Mouse (Mus musculus) stomach, postnatal 0 days (tissue): ENCODE measurements at regions not wholly inside any gene's neighbourhood (a gene's known extent, or its start where the extent isn't known, plus 50 kb on each side); places are given as distances from the start of the nearest gene placed in this dataset.
A peak's percentile ranks its signal among the peaks of the same experiment; 100 is the strongest.
"Not testable (repeated sequence)": the region's sequence is repeated elsewhere in the genome, so short reads cannot be mapped to it uniquely, and the experiment has no call there.

Source experiments
- ATAC-seq: fragments of 200-750 bp; cut with Nextera tagmentation; 2 replicates; pipeline ENCODE4 v1.8.0; 2017; ENCODE audit not compliant: low FRiP score, low TSS enrichment
- DNase-seq: peaks from one replicate; pipeline ENCODE4 v3.0.0-alpha.2; 2016; ENCODE audit warnings: low spot score
- H3K27ac ChIP-seq: fragments of 300-500 bp; sonication (generic); replicated peaks from 2 replicates; pipeline ENCODE4 v1.5.1; 2014; ENCODE audit warnings: mild to moderate bottlenecking, control low read depth
- H3K27me3 ChIP-seq: fragments of 300-500 bp; sonication (generic); 2 replicates; pipeline ENCODE4 v1.6.1; 2014; ENCODE audit warnings: low read length; ENCODE audit not compliant: control insufficient read depth, insufficient read depth
- H3K36me3 ChIP-seq: fragments of 300-500 bp; sonication (generic); 2 replicates; pipeline ENCODE4 v1.6.1; 2014; ENCODE audit warnings: low read length, mixed read lengths; ENCODE audit not compliant: control insufficient read depth, insufficient read depth
- H3K4me1 ChIP-seq: fragments of 300-500 bp; sonication (generic); replicated peaks from 2 replicates; pipeline ENCODE4 v1.6.1; 2014; ENCODE audit warnings: antibody characterized with exemption; ENCODE audit not compliant: control insufficient read depth, insufficient read depth
- H3K4me2 ChIP-seq: fragments of 300-500 bp; sonication (generic); replicated peaks from 2 replicates; pipeline ENCODE4 v1.6.1; 2014; ENCODE audit warnings: low read depth, mild to moderate bottlenecking, control low read depth, moderate library complexity
- H3K4me3 ChIP-seq: fragments of 300-500 bp; sonication (generic); 2 replicates; pipeline ENCODE4 v1.5.1; 2014; ENCODE audit warnings: low read depth, low read length, control low read depth
- H3K9ac ChIP-seq: fragments of 300-500 bp; sonication (generic); 2 replicates; pipeline ENCODE4 v1.6.1; 2014; ENCODE audit warnings: mild to moderate bottlenecking, low read length, control low read depth, mixed read lengths
- H3K9me3 ChIP-seq: fragments of 300-500 bp; sonication (generic); 2 replicates; pipeline ENCODE4 v1.6.1; 2016; ENCODE audit warnings: low read length; ENCODE audit not compliant: control insufficient read depth
- CTCF ChIP-seq: IDR thresholded peaks from 2 replicates; pipeline ENCODE4 v1.5.1; 2016; ENCODE audit warnings: antibody characterized with exemption, low read depth, mild to moderate bottlenecking, moderate library complexity
- EP300 ChIP-seq: optimal IDR thresholded peaks from 2 replicates; pipeline ENCODE3; 2016; ENCODE audit warnings: antibody characterized with exemption
- WGBS: fragments of 180-500 bp; shearing (Covaris S2); extraction: QIAGEN DNeasy Blood & Tissue Kit; methylation state at CpG from one replicate; pipeline ENCODE4 v1.1.7; 2014; 5-methylcytosine and 5-hydroxymethylcytosine counted together

GRCm38 (mm10) chr11:25055698-25056097, 977.8 kb downstream of the Bcl11a start:
- H3K9me3 ChIP-seq = no peaks in the 10 kb centered on the region; the same call in 1 of the 2 replicates
- no peak for DNase-seq
- 64% methylated on average over 2 of the region's 2 CpGs for WGBS
- no peaks in the 10 kb centered on the region for H3K27me3 ChIP-seq
- no peak for TF ChIP-seq EP300
- no peak for TF ChIP-seq CTCF
- no peak for ATAC-seq
- H3K4me1 ChIP-seq = no peaks in the 10 kb centered on the region
- no peak overlapping the region for H3K4me2 ChIP-seq
- H3K9ac ChIP-seq = no peak overlapping the region
- H3K36me3 ChIP-seq = no peaks in the 10 kb centered on the region
- no peak overlapping the region for H3K4me3 ChIP-seq
- no peak overlapping the region for H3K27ac ChIP-seq

DNA sequence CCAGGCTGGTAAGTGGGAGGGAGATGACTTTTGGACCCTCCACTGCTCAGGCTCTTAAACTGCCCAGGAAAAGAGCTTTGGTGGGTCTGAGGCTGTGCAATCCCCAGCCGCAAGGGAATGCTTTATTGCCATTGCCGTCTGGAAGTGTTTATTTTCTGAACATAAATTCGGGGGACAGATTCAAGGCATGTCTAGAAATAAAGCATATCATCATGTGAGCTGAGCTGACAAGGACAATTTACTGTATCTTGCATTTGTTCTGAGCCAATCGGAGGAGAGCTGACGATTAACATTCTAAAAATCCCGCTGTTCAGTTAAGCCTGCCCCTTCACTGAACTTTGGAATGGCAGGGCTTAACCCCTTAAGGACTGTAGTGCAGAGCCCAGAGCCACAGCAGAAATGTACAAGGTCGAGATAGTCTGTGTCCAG, 979.3 kb downstream of the Bcl11a start:
- Histone ChIP-seq H3K27me3 (no peaks in the 10 kb centered on the region), H3K36me3 (no peaks in the 10 kb centered on the region), H3K4me3 (no peak overlapping the region), H3K4me2 (peak overlapping the region; percentile 16; the same call in 1 of the 2 replicates), H3K27ac (no peak overlapping the region), H3K9me3 (no peaks in the 10 kb centered on the region; the same call in 1 of the 2 replicates), H3K9ac (no peak overlapping the region), H3K4me1 (no peaks in the 10 kb centered on the region)
- no peak for DNase-seq
- no peak for ATAC-seq
- TF ChIP-seq CTCF (no peak), EP300 (no peak)
- WGBS = 4% methylated on average over 7 of the region's 7 CpGs

GRCm38 (mm10) chr11:25057543-25057942, 979.7 kb downstream of the Bcl11a start:
- H3K27me3 ChIP-seq = no peaks in the 10 kb centered on the region
- WGBS = 12% methylated on average over 2 of the region's 2 CpGs
- no peak overlapping the region for H3K4me3 ChIP-seq
- no peak overlapping the region for H3K27ac ChIP-seq
- no peaks in the 10 kb centered on the region; the same call in 1 of the 2 replicates for H3K9me3 ChIP-seq
- H3K9ac ChIP-seq = no peak overlapping the region
- no peak for ATAC-seq
- no peaks in the 10 kb centered on the region for H3K36me3 ChIP-seq
- H3K4me1 ChIP-seq = no peaks in the 10 kb centered on the region
- DNase-seq = no peak
- no peak overlapping the region for H3K4me2 ChIP-seq
- TF ChIP-seq EP300 = no peak
- no peak for TF ChIP-seq CTCF

DNA sequence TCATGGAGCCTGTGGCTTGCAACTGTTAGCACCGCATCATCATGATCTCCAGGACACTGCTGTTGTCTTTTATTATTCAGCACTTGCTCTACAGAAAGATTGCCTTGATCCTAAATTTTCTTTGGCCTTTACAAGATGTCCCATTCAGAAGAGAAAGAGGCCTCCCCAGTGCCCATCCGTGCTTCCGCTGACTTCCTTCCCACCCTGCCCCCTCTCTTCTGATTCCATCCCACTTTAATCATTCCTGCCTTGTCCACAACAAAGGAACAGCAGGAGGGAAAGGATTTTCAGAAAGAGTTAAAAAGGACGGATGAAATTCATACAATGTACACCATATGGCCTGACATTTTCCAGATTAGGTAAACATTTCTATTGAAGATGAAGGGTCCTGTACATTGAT, 985.2 kb downstream of the Bcl11a start:
- Histone ChIP-seq H3K4me1 (no peaks in the 10 kb centered on the region), H3K4me2 (no peak overlapping the region), H3K27me3 (no peaks in the 10 kb centered on the region), H3K9ac (no peak overlapping the region), H3K27ac (no peak overlapping the region), H3K36me3 (no peaks in the 10 kb centered on the region), H3K4me3 (no peak overlapping the region), H3K9me3 (no peaks in the 10 kb centered on the region)
- 51% methylated on average over 4 of the region's 4 CpGs for WGBS
- no peak for ATAC-seq
- no peak for DNase-seq
- no peak for TF ChIP-seq CTCF
- no peak for TF ChIP-seq EP300

DNA sequence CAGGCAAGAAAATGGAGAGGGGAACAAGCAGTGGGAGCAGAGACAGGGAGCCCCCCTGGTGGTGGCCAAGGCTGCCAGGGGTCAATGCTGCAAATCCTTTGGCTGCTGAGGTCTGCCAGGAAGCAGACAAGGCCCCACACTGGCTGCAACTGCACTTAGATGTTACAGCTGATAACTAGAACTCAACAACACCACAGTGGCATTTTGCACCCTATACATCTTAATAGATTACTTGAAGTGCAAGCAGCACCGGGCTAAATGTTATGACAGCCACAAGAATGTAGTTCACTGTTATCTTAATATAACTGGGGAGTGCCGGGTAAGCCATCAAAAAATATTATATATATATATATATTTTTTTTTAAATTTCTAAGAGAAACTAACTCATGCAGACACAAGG, 986.1 kb downstream of the Bcl11a start:
- no peaks in the 10 kb centered on the region for H3K4me1 ChIP-seq
- TF ChIP-seq CTCF = no peak
- no peak for TF ChIP-seq EP300
- no peaks in the 10 kb centered on the region for H3K27me3 ChIP-seq
- no peaks in the 10 kb centered on the region for H3K9me3 ChIP-seq
- no peak for ATAC-seq
- 45% methylated on average over 2 of the region's 2 CpGs for WGBS
- no peak overlapping the region for H3K4me3 ChIP-seq
- H3K36me3 ChIP-seq = no peaks in the 10 kb centered on the region
- no peak overlapping the region for H3K9ac ChIP-seq
- H3K4me2 ChIP-seq = no peak overlapping the region
- H3K27ac ChIP-seq = no peak overlapping the region
- no peak for DNase-seq

- not testable (repeated sequence) for H3K36me3 ChIP-seq, H3K9me3 ChIP-seq, H3K4me2 ChIP-seq, H3K27me3 ChIP-seq, H3K9ac ChIP-seq, DNase-seq, ATAC-seq, H3K27ac ChIP-seq, H3K4me3 ChIP-seq, H3K4me1 ChIP-seq
- WGBS = 92% methylated on average over 3 of the region's 3 CpGs
Observed at GRCm38 (mm10) chr11:25099976-25100375, 1022.1 kb downstream of the Bcl11a start.
